Mouse (Mus musculus): ENCODE measurements around the gene Cisd3.

DNA sequence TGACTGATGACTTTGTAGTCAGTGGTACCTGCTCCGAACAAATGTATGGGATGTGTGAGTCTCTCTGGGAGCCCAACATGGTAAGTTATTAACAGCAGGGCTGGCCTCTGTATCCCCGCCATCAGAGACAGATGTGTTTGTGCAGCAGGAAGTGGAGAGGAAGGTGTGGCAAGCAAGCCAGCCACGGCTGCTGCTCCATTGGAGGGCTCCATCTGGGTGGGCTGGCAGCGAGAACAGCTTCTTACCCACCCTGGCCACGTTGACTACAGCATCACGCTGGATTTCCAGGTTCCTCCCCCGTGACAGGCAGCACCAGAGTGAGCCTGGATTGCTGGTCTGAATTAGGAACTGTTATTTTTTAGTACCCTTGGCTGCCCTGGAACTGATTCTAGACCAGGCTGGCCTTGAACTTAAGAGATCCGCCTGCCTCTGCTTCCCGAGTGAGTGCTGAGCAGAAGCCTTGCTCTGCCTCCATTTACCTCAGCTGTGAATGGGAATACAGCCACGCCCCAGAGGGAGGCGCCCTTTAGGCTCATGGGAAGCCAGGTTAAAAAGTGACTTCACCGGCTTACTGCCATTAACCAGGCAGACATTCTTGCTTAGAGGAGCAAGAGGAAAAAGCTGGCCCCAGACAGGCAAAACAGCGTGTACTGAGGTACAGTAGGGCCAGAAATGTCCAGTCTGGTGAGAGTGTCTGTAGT, 25.7 kb downstream of the Cisd3 start:
- TF ChIP-seq CTCF (IDR thresholded peaks at IDR 0.05) (no peak), EP300 (IDR thresholded peaks at IDR 0.05) (no peak)

Measured in lung, postnatal 0 days (tissue).